Mouse (Mus musculus) heart, postnatal 0 days (tissue): ENCODE measurements at regions not wholly inside any gene's neighbourhood (a gene's known extent, or its start where the extent isn't known, plus 50 kb on each side); places are given as distances from the start of the nearest gene placed in this dataset.
"Not testable (repeated sequence)": the region's sequence is repeated elsewhere in the genome, so short reads cannot be mapped to it uniquely, and the experiment has no call there.

Source experiments
- ATAC-seq: fragments of 200-750 bp; cut with Nextera tagmentation; 2 replicates; pipeline ENCODE4 v1.8.0; 2017; ENCODE audit warnings: low read depth, moderate number of reproducible peaks, moderate library complexity; ENCODE audit not compliant: insufficient read depth
- DNase-seq: peaks from one replicate; pipeline ENCODE4 v3.0.0-alpha.2; 2016; ENCODE audit warnings: low spot score
- H3K27ac ChIP-seq: fragments of 300-500 bp; sonication (generic); 2 replicates; pipeline ENCODE4 v1.5.1; 2014; ENCODE audit warnings: low read depth, mild to moderate bottlenecking
- H3K27me3 ChIP-seq: fragments of 300-500 bp; sonication (generic); 2 replicates; pipeline ENCODE4 v1.6.1; 2014; ENCODE audit warnings: low read length, mixed read lengths; ENCODE audit not compliant: control insufficient read depth, insufficient read depth
- H3K36me3 ChIP-seq: fragments of 300-500 bp; sonication (generic); replicated peaks from 2 replicates; pipeline ENCODE4 v1.6.1; 2014; ENCODE audit warnings: low read length, mixed read lengths; ENCODE audit not compliant: control insufficient read depth, insufficient read depth
- H3K4me1 ChIP-seq: fragments of 300-500 bp; sonication (generic); 2 replicates; pipeline ENCODE4 v1.6.1; 2014; ENCODE audit warnings: antibody characterized with exemption; ENCODE audit not compliant: control insufficient read depth, insufficient read depth
- H3K4me2 ChIP-seq: fragments of 300-500 bp; sonication (generic); 2 replicates; pipeline ENCODE4 v1.6.1; 2014; ENCODE audit warnings: low read depth, mild to moderate bottlenecking, low read length, moderate library complexity
- H3K4me3 ChIP-seq: fragments of 300-500 bp; sonication (generic); 2 replicates; pipeline ENCODE4 v1.5.1; 2014; ENCODE audit warnings: low read depth, low read length
- H3K9ac ChIP-seq: fragments of 300-500 bp; sonication (generic); replicated peaks from 2 replicates; pipeline ENCODE4 v1.6.1; 2014; ENCODE audit warnings: low read depth, low read length, mixed read lengths
- H3K9me3 ChIP-seq: fragments of 300-500 bp; sonication (generic); replicated peaks from 2 replicates; pipeline ENCODE4 v1.6.1; 2016; ENCODE audit warnings: low read length; ENCODE audit not compliant: control insufficient read depth
- CTCF ChIP-seq: IDR thresholded peaks from 2 replicates; pipeline ENCODE4 v1.5.1; 2016; ENCODE audit warnings: antibody characterized with exemption, control low read depth, low read depth
- EP300 ChIP-seq: IDR thresholded peaks from 2 replicates; pipeline ENCODE4 v1.6.1; 2016; ENCODE audit warnings: antibody characterized with exemption, low read depth
- WGBS: fragments of 180-500 bp; shearing (Covaris S2); extraction: QIAGEN DNeasy Blood & Tissue Kit; methylation state at CpG from one replicate; pipeline ENCODE4 v1.1.7; 2014; 5-methylcytosine and 5-hydroxymethylcytosine counted together

DNA sequence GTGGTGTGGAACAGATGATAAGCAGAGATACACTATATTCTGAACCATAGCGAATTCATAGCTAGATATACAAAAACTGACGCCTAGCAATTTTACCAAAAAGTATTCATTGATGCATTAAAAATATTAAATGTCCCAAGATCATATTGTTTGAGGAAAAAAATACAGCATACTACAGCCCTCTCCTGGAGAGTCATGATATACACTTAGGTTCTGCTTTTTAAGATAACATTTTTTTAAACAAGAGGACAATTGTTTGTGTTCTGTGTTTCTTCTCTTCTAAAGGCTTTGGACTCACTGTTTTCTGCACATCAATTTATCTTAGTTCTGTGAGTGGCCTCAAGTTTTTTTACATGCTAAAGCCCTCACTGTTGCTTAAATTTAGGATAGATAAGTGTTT lies 102.2 kb downstream of the Ptgs2 start:
- Histone ChIP-seq H3K9ac (no peak overlapping the region), H3K27me3 (no peaks in the 10 kb centered on the region), H3K4me3 (no peak overlapping the region), H3K4me1 (no peaks in the 10 kb centered on the region), H3K9me3 (no peaks in the 10 kb centered on the region), H3K4me2 (no peak overlapping the region), H3K36me3 (no peaks in the 10 kb centered on the region), H3K27ac (no peak overlapping the region)
- ATAC-seq (no peak), DNase-seq (no peak)
- TF ChIP-seq CTCF (no peak), EP300 (no peak)
- 63% methylated on average over 2 of the region's 2 CpGs for WGBS

DNA sequence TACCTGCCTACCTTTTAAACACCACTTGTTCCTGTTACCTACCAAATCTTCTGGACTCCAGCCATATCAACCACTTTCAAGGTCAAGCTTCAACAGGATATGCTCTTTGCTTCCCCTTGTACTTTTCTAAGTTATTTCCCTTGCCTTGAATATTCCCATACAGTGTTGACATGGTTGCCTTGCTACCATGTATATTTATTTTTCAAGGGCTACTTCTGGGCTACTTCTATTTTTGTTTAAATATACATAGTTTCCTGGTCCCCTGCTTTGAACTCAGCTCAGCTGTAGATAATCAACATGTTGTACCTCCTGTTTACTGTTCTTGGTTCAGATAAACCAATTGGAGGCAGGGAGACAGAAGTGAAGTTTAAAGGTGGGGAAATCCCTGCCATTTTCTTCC lies 106.8 kb upstream of the Pdc start:
- Histone ChIP-seq H3K4me3 (no peak overlapping the region), H3K9me3 (no peaks in the 10 kb centered on the region), H3K9ac (no peak overlapping the region), H3K4me2 (no peak overlapping the region), H3K27ac (no peak overlapping the region), H3K27me3 (no peaks in the 10 kb centered on the region), H3K4me1 (no peaks in the 10 kb centered on the region), H3K36me3 (no peaks in the 10 kb centered on the region)
- ATAC-seq (no peak), DNase-seq (no peak)
- TF ChIP-seq CTCF (no peak), EP300 (no peak)

DNA sequence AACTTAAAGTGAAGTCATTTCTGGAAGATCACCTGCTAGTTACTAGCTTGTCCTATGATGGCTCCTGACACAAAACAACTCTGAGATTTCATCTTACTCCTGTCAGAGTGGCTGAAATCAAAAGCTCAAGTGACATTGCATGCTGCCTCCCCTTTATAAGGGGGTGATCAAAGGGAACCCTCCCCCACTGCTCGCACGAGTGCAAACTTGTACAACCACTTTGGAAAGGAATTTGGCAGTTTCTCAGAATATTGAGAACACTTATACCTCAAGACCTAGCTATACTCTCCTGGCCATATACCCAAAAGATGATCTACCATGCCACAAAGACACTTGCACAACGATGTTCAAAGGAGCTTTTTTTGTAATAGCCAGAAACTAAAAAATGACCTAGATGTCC lies 102.5 kb upstream of the Pdc start:
- Histone ChIP-seq H3K27me3 (no peaks in the 10 kb centered on the region), H3K4me1 (no peaks in the 10 kb centered on the region), H3K4me2 (no peak overlapping the region), H3K9me3 (no peaks in the 10 kb centered on the region), H3K9ac (no peak overlapping the region), H3K27ac (no peak overlapping the region), H3K36me3 (no peaks in the 10 kb centered on the region), H3K4me3 (no peak overlapping the region)
- DNase-seq (no peak), ATAC-seq (no peak)
- TF ChIP-seq EP300 (no peak), CTCF (no peak)
- 82% methylated on average over 3 of the region's 3 CpGs for WGBS

- TF ChIP-seq EP300: no peak
- no peak overlapping the region for H3K4me2 ChIP-seq
- no peak overlapping the region for H3K4me3 ChIP-seq
- WGBS: 35% methylated on average over 2 of the region's 2 CpGs
- H3K27me3 ChIP-seq: no peaks in the 10 kb centered on the region
- DNase-seq (no peak), ATAC-seq (no peak)
- no peaks in the 10 kb centered on the region for H3K36me3 ChIP-seq
- no peak overlapping the region for H3K27ac ChIP-seq
- no peak overlapping the region for H3K9ac ChIP-seq
- no peaks in the 10 kb centered on the region for H3K9me3 ChIP-seq
- no peaks in the 10 kb centered on the region for H3K4me1 ChIP-seq
These were observed 100.4 kb upstream of the Pdc start for GRCm38 (mm10) chr1:150218802-150219201.

- no peaks in the 10 kb centered on the region for H3K4me1 ChIP-seq
- TF ChIP-seq CTCF (no peak), EP300 (no peak)
- H3K36me3 ChIP-seq: no peaks in the 10 kb centered on the region
- no peak overlapping the region for H3K4me2 ChIP-seq
- no peak overlapping the region for H3K4me3 ChIP-seq
- no peak overlapping the region for H3K9ac ChIP-seq
- H3K27ac ChIP-seq: no peak overlapping the region
- DNase-seq: no peak
- H3K27me3 ChIP-seq: no peaks in the 10 kb centered on the region
- no peaks in the 10 kb centered on the region for H3K9me3 ChIP-seq
- ATAC-seq: no peak
- WGBS: 63% methylated on average over 6 of the region's 6 CpGs
These were observed 93.7 kb upstream of the Pdc start for GRCm38 (mm10) chr1:150225529-150225928.

DNA sequence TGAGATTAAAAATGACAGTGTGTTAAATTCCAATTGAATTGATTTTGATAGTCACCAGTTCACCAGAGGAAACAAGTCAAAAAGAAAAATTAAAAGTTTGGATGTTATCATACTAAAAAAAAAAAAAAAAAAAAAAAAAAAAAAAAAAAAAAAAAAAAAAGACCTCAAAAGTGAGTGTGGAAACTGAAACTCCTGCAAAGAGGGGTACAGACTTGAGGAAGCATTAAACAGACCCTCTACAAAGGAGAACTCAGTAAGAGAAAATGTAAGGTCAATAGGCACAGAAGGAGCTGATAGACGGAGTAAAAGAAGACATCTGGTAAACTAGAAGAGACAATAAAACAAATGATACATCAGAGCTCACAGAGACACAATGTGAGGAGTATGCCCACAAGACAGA lies 79.7 kb upstream of the Pdc start:
- DNase-seq, ATAC-seq, H3K27ac ChIP-seq, H3K4me2 ChIP-seq, H3K4me3 ChIP-seq, H3K4me1 ChIP-seq, H3K36me3 ChIP-seq, H3K9me3 ChIP-seq, H3K9ac ChIP-seq, H3K27me3 ChIP-seq: not testable (repeated sequence)
- WGBS: 82% methylated on average over 1 of the region's 1 CpGs
